Mouse (Mus musculus) cortical plate, adult 2 months (tissue): Measurements from ENCODE around the gene Man2b2.

Experiments used
- CTCF ChIP-seq: fragments of 200-500 bp; IDR thresholded peaks from 2 replicates; pipeline ENCODE4 v1.5.1; 2011; ENCODE audit warnings: mild to moderate bottlenecking, control low read depth, low read length; ENCODE audit not compliant: insufficient read depth; ENCODE audit errors: extremely low read depth
- POLR2A ChIP-seq: fragments of 200-500 bp; IDR thresholded peaks from 2 replicates; pipeline ENCODE4 v1.6.1; 2011; ENCODE audit warnings: mild to moderate bottlenecking, low read length, control low read depth; ENCODE audit not compliant: insufficient read depth; ENCODE audit errors: extremely low read depth

DNA sequence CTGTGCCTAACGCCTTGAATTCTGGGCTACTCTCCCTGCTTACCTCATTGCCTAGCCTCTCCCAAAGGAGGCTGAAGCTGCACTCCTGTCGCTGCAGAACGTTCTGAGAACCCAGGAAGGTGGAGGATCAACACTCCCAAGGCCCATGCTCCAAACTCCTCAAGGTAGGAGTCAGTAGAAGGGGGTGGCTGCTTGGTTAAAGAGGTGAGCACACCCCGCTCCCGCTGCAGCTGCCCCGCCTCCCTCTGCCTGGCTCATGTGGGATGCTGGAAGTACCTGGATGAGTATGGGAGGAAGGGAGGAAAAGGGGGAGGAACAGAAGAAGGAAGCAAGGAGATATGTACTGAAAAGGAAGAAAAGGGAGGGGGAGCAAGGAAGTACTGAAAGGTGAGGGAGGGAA is 37.1 kb upstream of the Man2b2 start:
- TF ChIP-seq POLR2A (no peak), CTCF (no peak)
